Mouse (Mus musculus) telencephalon, adult 2 months (tissue): ENCODE measurements around the gene Klhdc2.
A peak's percentile ranks its signal among the peaks of the same experiment; 100 is the strongest.

Experiments used
- DNase-seq: peaks from one replicate; pipeline ENCODE4 v3.0.0-alpha.2; 2011; ENCODE audit warnings: low read depth, low spot score

The Klhdc2 gene

GRCm38 (mm10) chr12:69296511-69297410 lies at the start of gene Klhdc2:
Klhdc2 (plus strand) TSS chr12:69296681.
- DNase-seq = peak; percentile 91

- DNase-seq = no peak
Measured at GRCm38 (mm10) chr12:69249766-69250165, 46.7 kb upstream of the Klhdc2 start.

GRCm38 (mm10) chr12:69250756-69251155 lies 45.7 kb upstream of the Klhdc2 start:
- DNase-seq = no peak

GRCm38 (mm10) chr12:69253806-69254205 lies 42.7 kb upstream of the Klhdc2 start:
- no peak for DNase-seq

GRCm38 (mm10) chr12:69257836-69258235 lies 38.6 kb upstream of the Klhdc2 start:
- no peak for DNase-seq

- no peak for DNase-seq
Measured at GRCm38 (mm10) chr12:69262251-69262650, 34.2 kb upstream of the Klhdc2 start.

- DNase-seq = no peak
Measured at GRCm38 (mm10) chr12:69265031-69265430, 31.4 kb upstream of the Klhdc2 start.

- peak; percentile 32 for DNase-seq
Measured at GRCm38 (mm10) chr12:69267956-69268632, 28.4 kb upstream of the Klhdc2 start.

- DNase-seq = no peak
Measured at GRCm38 (mm10) chr12:69268956-69269355, 27.5 kb upstream of the Klhdc2 start.

GRCm38 (mm10) chr12:69279931-69280469 lies 16.5 kb upstream of the Klhdc2 start:
- no peak for DNase-seq

- DNase-seq = no peak
Measured at GRCm38 (mm10) chr12:69280915-69281314, 15.6 kb upstream of the Klhdc2 start.

GRCm38 (mm10) chr12:69283146-69283545 lies 13.3 kb upstream of the Klhdc2 start:
- no peak for DNase-seq

- no peak for DNase-seq
Measured at GRCm38 (mm10) chr12:69287535-69287934, 8.9 kb upstream of the Klhdc2 start.

GRCm38 (mm10) chr12:69288699-69289098 lies 7.8 kb upstream of the Klhdc2 start:
- no peak for DNase-seq

- no peak for DNase-seq
Measured at GRCm38 (mm10) chr12:69292401-69292800, 4.1 kb upstream of the Klhdc2 start.

GRCm38 (mm10) chr12:69293815-69294214 lies 2.7 kb upstream of the Klhdc2 start:
- DNase-seq = no peak

- no peak for DNase-seq
Measured at GRCm38 (mm10) chr12:69294936-69295335, 1.5 kb upstream of the Klhdc2 start.

- DNase-seq = no peak
Measured at GRCm38 (mm10) chr12:69295651-69296050, 830 bp upstream of the Klhdc2 start.

- no peak for DNase-seq
Measured at GRCm38 (mm10) chr12:69297411-69298150, 1.1 kb downstream of the Klhdc2 start.

- no peak for DNase-seq
Measured at GRCm38 (mm10) chr12:69298281-69298680, 1.8 kb downstream of the Klhdc2 start.

GRCm38 (mm10) chr12:69299231-69299630 lies 2.8 kb downstream of the Klhdc2 start:
- DNase-seq = no peak

GRCm38 (mm10) chr12:69299831-69300230 lies 3.4 kb downstream of the Klhdc2 start:
- no peak for DNase-seq
